Mouse (Mus musculus): ENCODE results near the gene Atat1. TPM values are rescaled to one million over a fixed set of nuclear protein-coding genes. Genes with fewer than 3 reads are reported as not detected.

Gene Atat1
- polyA plus RNA-seq, 1 experiment from 2014 or later: 4.8 TPM

- peak; percentile 65 for DNase-seq
These were observed 38.8 kb downstream of the Atat1 start for GRCm38 (mm10) chr17:35870884-35871696.

GRCm38 (mm10) chr17:35870151-35870883, 39.6 kb downstream of the Atat1 start:
- ATAC-seq (peak; percentile 49), DNase-seq (peak; percentile 79)
- H3K4me1 ChIP-seq (ENCODE audit: insufficient read depth): peaks cover 27% of the 10 kb centered on the region
- WGBS (ENCODE audit: insufficient replicate concordance): 24% methylated on average over 9 of the region's 9 CpGs
- H3K4me3 ChIP-seq (ENCODE audit: low read depth, low read length): peak overlapping the region; percentile 55
- H3K27me3 ChIP-seq (ENCODE audit: insufficient read depth, low read length): peaks cover 29% of the 10 kb centered on the region
- peak overlapping the region; percentile 95 for H3K27ac ChIP-seq (ENCODE audit: low read depth)
- TF ChIP-seq EP300 (IDR thresholded peaks at IDR 0.05; ENCODE audit: low read depth) (no peak), CTCF (IDR thresholded peaks at IDR 0.05; ENCODE audit: low read depth) (0 out of 2 replicates have a peak, but pooled peaks have one; percentile 22)
- H3K4me2 ChIP-seq (ENCODE audit: low read depth, low read length): peak overlapping the region; percentile 79
- H3K9ac ChIP-seq (replicated peaks): peak overlapping the region; percentile 61; the same call in 1 of the 2 replicates
- H3K36me3 ChIP-seq (replicated peaks; ENCODE audit: insufficient read depth, low read length): peaks cover 11% of the 10 kb centered on the region; the same call in 1 of the 2 replicates
- no peaks in the 10 kb centered on the region for H3K9me3 ChIP-seq (ENCODE audit: low read length)

More at GRCm38 (mm10) chr17:35870884-35871696, 38.8 kb downstream of the Atat1 start:
- peaks cover 19% of the 10 kb centered on the region for H3K4me1 ChIP-seq (ENCODE audit: insufficient read depth)
- H3K36me3 ChIP-seq (replicated peaks; ENCODE audit: insufficient read depth, low read length): peaks cover 12% of the 10 kb centered on the region
- peak overlapping the region; percentile 95 for H3K27ac ChIP-seq (ENCODE audit: low read depth)
- peak overlapping the region; percentile 55 for H3K4me3 ChIP-seq (ENCODE audit: low read depth, low read length)
- 0 out of 2 replicates have a peak overlapping the region, but pooled peaks have one; percentile 61 for H3K9ac ChIP-seq (replicated peaks)
- peak overlapping the region; percentile 79 for H3K4me2 ChIP-seq (ENCODE audit: low read depth, low read length)
- TF ChIP-seq EP300 (IDR thresholded peaks at IDR 0.05; ENCODE audit: low read depth) (no peak), CTCF (IDR thresholded peaks at IDR 0.05; ENCODE audit: low read depth) (peak; percentile 79)
- WGBS (ENCODE audit: insufficient replicate concordance): 38% methylated on average over 8 of the region's 8 CpGs
- H3K27me3 ChIP-seq (ENCODE audit: insufficient read depth, low read length): peaks cover 22% of the 10 kb centered on the region
- no peaks in the 10 kb centered on the region for H3K9me3 ChIP-seq (ENCODE audit: low read length)
- ATAC-seq: no peak

- H3K4me2 ChIP-seq (ENCODE audit: low read depth, low read length): peak overlapping the region; percentile 79
- WGBS (ENCODE audit: insufficient replicate concordance): under 1% methylated on average over 7 of the region's 7 CpGs
- H3K4me3 ChIP-seq (ENCODE audit: low read depth, low read length): peak overlapping the region; percentile 55
- DNase-seq (peak; percentile 74), ATAC-seq (peak; percentile 63)
- H3K4me1 ChIP-seq (ENCODE audit: insufficient read depth): peaks cover 32% of the 10 kb centered on the region
- peaks cover 35% of the 10 kb centered on the region for H3K27me3 ChIP-seq (ENCODE audit: insufficient read depth, low read length)
- H3K9me3 ChIP-seq (ENCODE audit: low read length): no peaks in the 10 kb centered on the region
- H3K36me3 ChIP-seq (replicated peaks; ENCODE audit: insufficient read depth, low read length): peaks cover 8% of the 10 kb centered on the region; the same call in 1 of the 2 replicates
- H3K27ac ChIP-seq (ENCODE audit: low read depth): peak overlapping the region; percentile 95
- no peak for TF ChIP-seq CTCF (IDR thresholded peaks at IDR 0.05; ENCODE audit: low read depth)
- no peak for TF ChIP-seq EP300 (IDR thresholded peaks at IDR 0.05; ENCODE audit: low read depth)
- peak overlapping the region; percentile 61 for H3K9ac ChIP-seq (replicated peaks)
These were observed 40.4 kb downstream of the Atat1 start for GRCm38 (mm10) chr17:35869346-35870067.

- Histone ChIP-seq H3K27ac (ENCODE audit: low read depth) (peak overlapping the region; percentile 95), H3K9ac (replicated peaks) (peak overlapping the region; percentile 61), H3K36me3 (replicated peaks; ENCODE audit: insufficient read depth, low read length) (peaks cover 8% of the 10 kb centered on the region; the same call in 1 of the 2 replicates), H3K9me3 (ENCODE audit: low read length) (no peaks in the 10 kb centered on the region), H3K4me3 (ENCODE audit: low read depth, low read length) (peak overlapping the region; percentile 55), H3K27me3 (ENCODE audit: insufficient read depth, low read length) (peaks cover 39% of the 10 kb centered on the region), H3K4me1 (ENCODE audit: insufficient read depth) (peaks cover 32% of the 10 kb centered on the region), H3K4me2 (ENCODE audit: low read depth, low read length) (peak overlapping the region; percentile 79)
- no peak for ATAC-seq
- no peak for DNase-seq
- TF ChIP-seq EP300 (IDR thresholded peaks at IDR 0.05; ENCODE audit: low read depth) (no peak), CTCF (IDR thresholded peaks at IDR 0.05; ENCODE audit: low read depth) (no peak)
- WGBS (ENCODE audit: insufficient replicate concordance): 2% methylated on average over 7 of the region's 7 CpGs
These were observed 40.9 kb downstream of the Atat1 start for GRCm38 (mm10) chr17:35868961-35869345.

GRCm38 (mm10) chr17:35868165-35868820, 41.6 kb downstream of the Atat1 start:
- ATAC-seq (no peak), DNase-seq (peak; percentile 57)
- H3K4me1 ChIP-seq (ENCODE audit: insufficient read depth): peaks cover 29% of the 10 kb centered on the region
- H3K4me2 ChIP-seq (ENCODE audit: low read depth, low read length): peak overlapping the region; percentile 79
- H3K27ac ChIP-seq (ENCODE audit: low read depth): peak overlapping the region; percentile 95
- no peaks in the 10 kb centered on the region for H3K9me3 ChIP-seq (ENCODE audit: low read length)
- peak overlapping the region; percentile 61 for H3K9ac ChIP-seq (replicated peaks)
- peaks cover 39% of the 10 kb centered on the region for H3K27me3 ChIP-seq (ENCODE audit: insufficient read depth, low read length)
- peak overlapping the region; percentile 55 for H3K4me3 ChIP-seq (ENCODE audit: low read depth, low read length)
- 16% methylated on average over 16 of the region's 17 CpGs for WGBS (ENCODE audit: insufficient replicate concordance)
- peak; percentile 17; the same call in 1 of the 2 replicates for TF ChIP-seq CTCF (IDR thresholded peaks at IDR 0.05; ENCODE audit: low read depth)
- no peak for TF ChIP-seq EP300 (IDR thresholded peaks at IDR 0.05; ENCODE audit: low read depth)
- H3K36me3 ChIP-seq (replicated peaks; ENCODE audit: insufficient read depth, low read length): peaks cover 11% of the 10 kb centered on the region; the same call in 1 of the 2 replicates
